Mouse (Mus musculus) right cerebral cortex, postnatal 14 days (tissue): ENCODE measurements around the gene Crim1.

Experiments
- DNase-seq: peaks from one replicate; pipeline ENCODE4 v3.0.0; 2022

The Crim1 gene

DNA sequence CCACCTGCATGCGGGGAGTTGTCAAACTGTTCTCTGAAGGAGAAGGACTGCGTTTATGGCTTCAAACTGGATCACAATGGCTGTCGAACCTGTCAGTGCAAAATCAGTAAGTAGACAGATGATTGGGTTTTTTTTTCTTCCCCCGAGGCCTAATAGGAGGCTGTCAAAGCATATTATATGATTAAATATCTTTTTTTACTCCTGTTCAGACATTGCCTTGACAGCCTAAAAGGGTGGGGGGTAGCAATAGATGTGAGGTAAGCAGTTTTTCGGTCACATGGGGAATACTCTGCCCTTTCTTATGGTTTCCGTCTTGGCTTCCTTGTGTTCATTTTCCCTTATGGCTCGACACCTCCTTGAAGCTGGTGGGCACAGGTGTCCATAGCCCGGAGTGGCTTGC is 135.2 kb downstream of the Crim1 start:
- DNase-seq = no peak

DNA sequence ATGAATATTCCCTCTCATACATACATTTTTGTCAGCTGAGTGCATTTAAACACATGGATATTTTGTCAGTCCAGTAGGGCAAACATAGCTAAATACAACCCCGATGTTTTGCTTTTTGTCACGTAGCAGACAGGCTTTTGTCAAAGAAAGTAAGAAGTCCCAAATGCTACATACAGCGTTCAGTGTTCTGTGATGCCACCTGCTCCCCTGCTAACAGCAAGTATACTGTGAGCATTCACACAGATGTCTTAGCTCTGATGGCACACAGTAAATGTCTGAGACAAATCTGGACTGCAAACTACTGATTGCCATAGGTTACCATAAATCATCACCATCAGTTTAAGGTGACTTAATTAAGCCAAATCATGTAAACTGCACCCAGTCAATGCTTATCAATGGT is 143.6 kb downstream of the Crim1 start:
- no peak for DNase-seq

DNA sequence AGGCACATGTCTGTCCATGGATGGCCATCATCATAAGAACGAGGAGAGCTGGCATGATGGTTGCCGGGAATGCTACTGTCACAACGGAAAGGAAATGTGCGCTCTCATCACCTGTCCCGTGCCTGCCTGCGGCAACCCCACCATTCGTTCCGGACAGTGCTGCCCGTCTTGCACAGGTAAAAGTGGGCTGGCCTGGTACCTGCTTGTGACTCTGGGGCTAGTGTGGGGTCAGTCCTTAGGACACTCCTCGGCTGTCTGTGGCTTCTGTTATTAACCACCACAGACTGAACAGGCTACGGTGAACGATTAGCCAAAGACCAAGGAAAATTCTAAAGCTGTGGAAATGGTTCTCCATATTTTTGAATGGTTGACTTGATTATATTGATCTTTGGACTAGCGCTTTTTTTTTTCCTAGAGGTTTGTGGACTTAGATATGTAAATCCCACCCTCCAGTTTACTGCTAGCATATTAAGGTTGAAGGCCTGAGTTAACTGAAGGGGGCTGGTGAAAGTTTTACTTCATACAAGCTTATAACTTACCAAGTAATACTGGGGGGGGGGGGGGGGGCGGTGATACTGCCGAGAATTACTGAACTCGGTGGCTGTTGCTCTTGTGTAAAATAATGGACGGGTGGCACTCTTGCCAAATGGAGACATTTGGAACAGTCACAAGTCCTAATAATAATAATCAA is 147.2 kb downstream of the Crim1 start:
- DNase-seq = no peak

DNA sequence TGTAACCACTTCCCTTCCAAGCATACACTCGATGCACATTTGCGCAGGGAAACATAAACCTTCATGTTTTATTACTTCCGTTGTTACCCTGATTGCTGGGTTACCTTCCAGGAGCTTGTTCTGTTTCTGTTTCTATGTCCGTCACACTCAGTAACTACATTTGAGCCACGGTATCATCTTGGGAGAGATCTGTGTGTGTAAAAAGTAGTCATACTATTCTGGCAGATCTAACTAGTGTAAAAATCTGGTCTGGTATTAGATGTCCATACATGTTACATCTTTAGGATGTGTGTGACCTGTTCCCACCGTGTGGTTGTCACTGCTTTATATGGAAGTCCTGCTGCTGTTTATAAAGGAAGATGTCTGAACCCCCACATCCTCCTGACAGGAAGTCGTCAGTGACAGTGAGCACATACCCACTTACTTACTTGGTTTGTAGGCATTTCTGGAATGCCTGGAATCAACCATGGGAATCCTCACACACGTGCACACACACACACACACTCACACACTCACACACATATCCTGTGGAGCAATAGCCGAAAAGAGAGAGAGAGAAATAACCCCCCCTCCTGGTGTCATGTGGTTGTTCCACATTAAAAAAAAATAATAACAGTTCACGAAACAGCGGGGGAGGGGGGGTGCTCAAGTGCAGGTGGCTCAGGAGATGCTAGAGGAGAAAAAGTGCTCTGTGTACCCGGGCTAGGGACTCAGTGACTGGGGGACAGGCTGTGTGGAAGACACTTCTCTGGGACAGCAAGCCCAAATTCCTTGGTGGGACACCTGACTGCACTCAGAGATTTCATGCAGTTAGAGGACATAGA is 151.8 kb downstream of the Crim1 start:
- DNase-seq = no peak

DNA sequence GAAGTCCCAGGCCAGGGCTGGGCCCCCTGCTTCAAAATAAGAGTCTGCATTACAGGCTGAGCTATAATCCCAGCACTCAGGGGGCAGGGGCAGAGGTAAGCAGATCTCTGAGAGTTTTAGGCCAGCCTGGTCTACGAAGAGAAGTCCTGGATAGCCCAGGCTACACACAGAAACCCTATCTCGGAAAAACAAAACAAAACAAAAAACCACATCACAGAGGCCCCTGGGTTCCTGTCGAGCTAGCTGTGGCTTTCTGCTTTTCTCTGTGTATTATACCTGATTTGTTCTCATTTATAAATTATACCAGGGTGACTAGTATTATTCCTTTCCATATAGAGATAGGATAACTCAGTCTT is 152.4 kb downstream of the Crim1 start:
- no peak for DNase-seq

DNA sequence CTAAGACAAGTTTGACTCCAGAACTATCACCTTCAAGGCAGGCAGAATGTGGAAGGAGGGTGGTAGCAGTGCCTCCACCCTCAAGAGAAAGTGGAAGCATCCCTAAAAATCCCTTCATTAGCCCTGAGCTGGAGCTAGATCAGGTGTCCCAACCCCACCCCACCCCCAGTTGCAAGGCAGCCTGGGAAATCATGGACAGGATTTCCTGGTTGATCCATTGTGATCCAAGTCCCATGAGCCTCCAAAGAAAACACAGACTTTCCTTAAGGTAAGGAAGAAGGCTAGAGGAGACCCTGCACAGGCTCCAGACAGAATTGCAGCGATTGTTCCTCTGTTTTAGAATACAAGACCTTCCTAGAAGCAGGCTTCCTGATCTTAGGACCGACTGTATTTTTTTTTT is 154.4 kb downstream of the Crim1 start:
- no peak for DNase-seq

DNA sequence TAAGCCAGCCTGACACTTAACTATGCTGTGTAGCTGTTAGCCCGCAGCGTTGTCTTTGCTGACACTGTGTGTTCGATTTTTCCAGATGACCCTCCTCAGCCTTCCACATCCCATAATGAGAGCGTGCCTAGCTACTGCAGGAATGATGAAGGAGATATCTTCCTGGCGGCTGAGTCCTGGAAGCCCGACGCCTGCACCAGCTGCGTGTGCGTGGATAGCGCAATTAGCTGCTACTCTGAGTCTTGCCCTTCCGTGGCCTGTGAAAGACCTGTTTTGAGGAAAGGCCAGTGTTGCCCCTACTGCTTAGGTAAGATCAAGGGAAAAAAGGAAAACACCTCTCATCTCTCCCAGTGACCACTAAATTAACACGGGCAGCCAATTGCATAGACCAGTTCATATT is 154.8 kb downstream of the Crim1 start:
- no peak for DNase-seq

DNA sequence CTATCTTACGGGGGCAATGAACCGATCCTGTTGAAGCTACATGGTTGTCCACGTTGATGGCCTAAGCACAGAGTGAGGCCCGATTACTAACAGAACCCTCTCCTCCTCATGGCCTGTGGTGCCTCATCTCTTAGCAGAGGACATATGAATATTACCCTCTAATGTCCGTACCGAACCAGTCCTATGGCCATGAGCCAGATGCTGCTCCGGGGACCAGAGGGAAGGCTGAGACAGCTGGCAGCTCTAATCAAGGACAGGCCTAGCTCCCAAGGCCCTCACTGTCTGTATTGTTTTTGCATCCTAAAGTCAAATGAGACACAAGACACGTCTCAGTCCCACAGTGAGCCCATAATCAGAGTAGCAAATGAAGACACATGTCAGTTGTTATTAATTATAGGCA is 155.6 kb downstream of the Crim1 start:
- no peak for DNase-seq

DNA sequence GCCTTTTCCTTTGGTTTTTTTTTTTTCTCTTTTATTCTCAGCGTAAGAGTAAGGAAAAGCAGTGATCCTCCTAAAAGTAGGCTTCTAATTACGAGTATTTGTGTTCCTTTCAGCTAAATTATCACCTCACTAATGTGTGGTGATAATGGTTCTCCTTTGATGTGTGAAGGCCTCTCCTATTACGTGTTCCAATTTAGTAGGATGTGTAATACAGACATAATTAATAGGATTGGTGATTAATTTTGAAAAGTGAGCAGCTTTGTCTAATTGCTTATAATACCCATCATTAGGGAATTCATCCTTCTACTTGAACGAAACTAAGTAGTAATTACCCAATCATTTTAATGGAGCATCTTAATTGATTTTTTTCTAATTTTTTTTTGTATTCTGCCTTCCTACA is 157.7 kb downstream of the Crim1 start:
- no peak for DNase-seq

DNA sequence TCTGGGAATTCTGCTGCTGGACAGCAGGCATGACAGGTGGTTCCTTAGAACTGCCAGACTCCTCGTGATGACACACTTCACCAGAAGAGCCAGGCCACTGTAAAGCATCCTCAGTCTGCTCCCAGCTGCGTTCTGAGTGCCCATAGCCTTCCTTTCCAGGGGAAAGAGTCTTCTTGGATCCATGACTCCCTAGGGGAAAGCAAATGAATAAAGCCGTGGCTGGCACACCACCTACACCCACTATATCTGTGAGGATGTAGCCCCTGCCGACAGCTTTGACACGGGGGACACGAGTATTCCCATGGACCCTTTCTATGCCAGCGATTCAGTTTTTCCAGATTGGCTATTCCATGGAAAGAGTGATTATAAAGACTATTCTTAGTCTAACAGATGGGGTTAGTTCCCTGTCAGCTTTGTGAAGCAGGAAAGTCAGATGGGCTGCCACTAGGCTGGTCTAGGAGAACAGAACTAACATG is 158.2 kb downstream of the Crim1 start:
- DNase-seq = no peak

DNA sequence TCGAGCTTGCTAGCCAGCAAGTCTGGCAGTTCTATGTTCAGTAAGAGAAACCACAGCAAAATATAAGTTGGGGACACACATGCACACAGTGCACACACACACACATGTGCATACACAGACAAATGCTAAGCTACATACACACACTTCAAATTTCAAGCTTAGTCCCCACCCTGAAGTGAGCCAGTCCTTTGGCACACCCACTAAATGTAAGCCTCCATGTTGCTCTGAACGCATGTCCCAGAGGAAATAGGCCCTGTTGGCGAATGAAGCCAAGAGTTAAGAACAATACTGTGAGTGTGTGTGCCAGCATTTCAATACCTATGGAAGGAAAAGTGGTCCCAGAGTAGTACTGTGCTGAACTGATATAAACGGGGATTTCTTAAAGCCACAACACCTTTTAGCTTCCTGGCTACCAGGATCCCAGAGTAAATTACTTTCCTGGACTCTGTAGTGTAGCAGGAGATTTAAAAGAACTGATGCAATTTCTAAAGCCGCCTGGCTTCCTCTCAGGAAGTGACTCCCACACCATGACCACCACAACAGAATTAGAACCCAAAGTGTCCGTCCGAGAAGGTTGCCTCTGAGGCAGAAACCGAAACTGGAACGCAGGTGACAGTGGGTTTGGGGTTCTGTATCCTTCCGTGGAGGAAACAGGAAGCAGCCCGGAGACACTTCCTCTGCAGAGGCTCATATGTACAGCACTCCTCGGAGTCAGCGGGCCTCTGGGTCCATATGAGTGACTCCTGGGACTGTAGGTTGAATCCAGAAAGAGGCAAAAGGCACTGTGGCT is 162.1 kb downstream of the Crim1 start:
- no peak for DNase-seq

DNA sequence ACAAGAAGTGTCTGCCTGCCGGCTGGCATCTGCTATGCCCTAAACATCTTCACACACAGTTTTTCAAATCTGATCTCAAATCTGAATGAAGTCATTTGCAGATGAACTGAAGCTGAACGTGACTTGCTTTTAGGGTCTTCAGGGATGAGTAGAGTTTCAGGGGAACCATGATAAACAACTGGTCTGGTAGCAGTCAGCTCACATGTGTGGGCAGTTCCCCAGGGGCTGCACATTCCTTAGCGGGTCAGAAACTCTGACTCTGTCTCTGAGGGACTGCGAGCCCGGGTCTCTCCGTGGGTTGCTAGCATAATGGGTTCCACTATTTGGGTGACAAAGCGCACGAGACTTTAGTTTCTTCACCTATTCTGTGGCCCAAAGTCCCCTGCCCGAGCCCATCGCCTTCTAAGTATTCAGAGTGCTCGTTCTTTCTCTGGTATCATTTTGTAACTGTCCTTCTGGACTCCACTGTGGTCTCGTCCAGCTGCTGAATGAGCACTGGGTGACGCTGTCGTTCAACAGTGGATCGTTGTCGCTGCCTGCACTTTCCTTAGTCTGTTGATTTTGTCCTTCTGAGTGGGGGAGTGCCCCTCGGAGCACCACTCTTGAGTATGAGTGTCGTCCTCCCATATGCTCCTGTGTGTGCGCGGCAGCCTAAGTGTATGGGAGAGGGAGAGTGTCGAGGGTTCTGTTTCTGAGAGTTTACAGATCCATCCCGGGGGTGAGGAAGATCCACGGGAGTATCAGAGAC is 164.7 kb downstream of the Crim1 start:
- DNase-seq = no peak

DNA sequence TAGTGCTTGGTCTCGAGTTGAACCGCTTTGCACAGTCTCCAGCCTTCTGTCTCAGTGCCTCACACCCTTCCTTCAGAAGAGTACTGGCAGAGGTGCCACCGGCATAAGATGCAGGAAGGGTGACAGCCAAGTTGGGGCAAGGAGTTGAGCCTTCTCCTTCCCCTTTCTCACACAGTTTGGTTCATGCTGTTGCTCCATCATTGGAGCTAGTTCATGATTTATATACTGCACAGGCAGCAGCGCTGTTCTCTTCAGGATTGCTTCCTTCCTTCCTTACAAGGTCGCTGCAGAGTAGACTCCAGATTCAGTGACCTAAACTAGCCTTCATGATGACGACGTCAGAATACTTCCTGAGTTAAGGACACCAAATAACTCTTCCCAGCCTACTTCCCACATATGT is 166.0 kb downstream of the Crim1 start:
- no peak for DNase-seq

DNA sequence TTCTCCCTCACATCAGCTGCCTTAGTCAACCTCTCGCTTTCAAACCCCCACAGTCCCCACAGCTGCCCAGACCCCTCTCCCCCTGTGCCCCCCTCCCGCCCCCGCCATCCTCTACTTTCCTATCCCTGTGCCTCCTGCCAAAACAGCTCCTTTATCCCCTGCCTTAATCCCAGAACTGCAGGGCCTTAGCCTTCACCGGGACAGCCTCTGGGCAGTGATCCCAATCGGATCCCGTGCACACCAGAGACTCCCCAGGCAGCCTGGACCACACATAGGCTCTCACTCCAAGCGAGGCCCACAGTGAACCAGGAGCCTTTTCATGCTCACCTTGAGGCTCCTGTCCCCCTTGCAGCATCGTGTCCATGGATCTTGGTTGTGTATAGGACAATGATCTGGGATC is 168.4 kb downstream of the Crim1 start:
- DNase-seq = no peak

DNA sequence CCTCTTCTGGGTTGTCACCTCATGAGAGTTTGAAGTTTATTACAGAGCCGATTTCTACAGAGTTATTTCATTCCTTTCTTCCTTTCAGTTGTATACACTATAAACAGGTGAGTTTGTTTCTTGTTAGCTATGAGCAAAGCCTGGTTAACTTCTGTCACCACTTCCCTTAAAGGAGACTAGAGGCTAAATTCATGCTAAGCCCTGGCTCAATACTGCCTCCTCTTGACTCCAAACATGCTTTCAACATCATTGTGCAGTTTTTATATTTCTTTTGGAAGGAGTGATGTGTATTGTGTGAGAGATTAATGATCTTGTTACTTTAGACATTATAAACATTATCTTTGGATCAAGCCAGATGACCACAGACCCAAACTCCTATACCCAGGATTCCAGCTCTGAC is 170.4 kb downstream of the Crim1 start:
- no peak for DNase-seq

DNA sequence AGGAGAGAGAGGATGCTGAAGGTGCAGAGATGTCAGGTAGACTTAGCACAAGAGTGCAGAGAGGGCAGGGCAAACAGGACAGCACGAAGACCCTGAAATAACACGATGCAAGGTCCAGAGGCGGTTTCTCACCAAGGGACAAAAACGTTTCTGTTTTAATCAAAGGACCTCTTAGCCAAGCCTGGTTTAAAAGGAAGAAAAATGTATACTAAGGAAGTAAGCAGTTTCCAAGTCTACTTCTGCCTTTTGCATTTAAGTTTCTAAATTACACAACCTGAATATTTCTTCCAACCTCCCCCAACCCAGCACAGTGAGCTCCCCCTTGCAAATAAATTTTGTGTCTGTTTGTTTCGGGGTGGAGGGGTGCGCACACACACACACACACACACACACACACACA is 173.1 kb downstream of the Crim1 start:
- no peak for DNase-seq

DNA sequence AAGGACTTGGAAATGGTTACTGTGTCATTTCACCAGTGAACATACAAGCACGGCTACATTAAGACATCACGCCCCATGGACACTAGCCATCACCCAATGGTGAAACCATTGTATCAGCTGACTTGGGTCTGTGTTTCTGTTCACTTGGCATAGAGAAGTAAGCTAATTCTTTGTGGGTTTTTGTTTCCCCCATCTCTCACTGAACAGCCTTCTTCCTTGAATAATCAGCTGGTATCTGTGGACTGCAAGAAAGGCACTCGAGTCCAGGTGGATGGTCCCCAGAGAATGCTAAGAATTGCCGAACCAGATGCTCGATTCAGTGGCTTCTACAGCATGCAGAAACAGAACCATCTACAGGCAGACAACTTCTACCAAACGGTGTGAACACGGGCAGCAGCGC is 173.8 kb downstream of the Crim1 start:
- DNase-seq = no peak

DNA sequence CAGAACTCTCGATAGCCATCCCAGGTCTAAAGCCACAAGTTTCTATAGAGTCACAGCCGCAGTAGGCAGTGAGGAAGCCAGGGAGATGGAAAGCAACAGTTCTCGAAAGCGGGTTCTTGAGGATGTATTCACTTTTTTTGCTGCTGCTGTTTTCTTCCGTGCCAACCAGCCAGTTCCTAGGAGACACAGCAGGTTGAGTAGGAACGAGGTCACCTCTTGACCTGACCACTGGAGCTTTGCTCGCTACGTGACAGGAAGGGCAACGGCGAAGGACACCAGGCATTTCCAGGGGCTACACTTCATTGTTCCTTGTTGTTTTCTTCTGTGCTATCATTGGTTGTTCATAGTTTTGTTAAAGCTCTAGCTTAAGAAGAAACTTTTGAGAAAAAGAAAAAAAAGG is 174.7 kb downstream of the Crim1 start:
- DNase-seq = no peak

DNA sequence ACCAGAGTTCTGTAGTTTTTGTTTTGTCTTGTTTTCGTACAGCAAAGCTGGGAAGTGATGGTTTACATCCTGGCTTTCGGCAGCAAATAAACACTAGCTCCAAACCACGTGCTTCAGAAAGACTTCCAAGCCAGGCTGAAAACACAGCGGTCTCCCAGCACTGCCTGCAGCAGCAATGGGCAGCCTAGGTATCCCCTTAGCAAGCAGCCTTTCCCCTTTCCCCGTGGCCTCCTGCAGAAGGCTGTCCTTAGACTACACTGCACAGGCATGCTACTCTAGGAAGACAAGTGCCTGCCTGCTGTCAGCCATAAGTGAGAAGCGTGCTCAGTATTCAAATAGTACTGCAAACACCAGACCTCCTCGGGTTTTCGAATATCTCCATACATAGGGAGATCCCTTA is 176.5 kb downstream of the Crim1 start:
- DNase-seq = no peak

DNA sequence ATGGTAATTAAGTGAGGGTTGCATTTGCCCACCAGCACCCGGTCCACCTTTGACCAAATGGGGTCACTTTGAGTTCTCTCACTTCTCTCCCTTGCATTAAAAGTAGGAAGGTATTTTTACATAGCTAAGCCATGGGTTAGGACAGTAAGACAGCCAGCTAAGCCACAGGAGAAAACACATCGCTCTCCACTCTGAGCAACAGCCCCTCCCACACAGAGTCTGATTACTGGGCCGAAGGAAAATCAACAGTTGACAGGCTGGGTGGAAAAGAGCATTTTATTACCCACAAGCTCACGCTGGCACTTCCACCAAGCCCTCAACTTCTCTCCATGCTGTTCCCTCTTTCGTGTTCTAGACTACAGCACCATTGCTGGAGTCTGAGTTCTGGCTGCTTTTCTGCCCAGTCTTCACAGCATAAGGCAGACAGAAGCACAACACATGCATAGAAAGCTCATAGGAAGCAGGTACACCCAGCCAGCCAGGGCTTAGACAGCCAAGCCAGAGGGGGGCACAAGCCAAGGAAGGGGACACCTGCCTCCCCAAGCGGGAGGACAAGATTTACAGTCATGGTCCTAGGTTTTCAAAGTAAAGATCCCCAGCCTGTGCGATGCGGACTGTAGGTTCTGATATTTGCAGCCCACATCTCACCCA is 179.2 kb downstream of the Crim1 start:
- DNase-seq = no peak

DNA sequence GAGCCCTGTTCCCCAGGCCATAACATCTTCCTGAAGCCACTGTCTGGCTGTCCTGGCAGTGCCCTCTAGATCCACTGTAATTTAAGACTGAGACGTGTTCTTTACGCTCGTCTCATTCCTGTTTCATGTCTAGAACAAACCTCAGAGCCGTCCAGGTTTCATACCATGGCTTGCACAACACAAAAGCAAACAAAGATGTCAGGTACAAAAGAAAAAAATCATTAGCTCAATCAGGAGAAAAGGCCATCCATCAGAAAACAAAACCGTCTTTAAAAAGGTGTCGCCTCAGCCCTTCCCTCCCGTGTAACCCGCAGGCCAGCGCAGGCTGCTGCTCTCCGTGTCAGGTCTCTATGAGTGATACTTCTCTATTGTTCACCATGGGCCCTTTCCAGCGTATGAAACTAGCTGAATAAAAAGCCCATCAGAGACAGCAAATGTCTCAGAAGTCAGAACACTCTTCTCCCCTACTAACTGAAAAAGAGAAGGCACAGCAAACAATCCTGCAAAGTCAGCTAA is 179.7 kb downstream of the Crim1 start:
- DNase-seq = no peak

DNA sequence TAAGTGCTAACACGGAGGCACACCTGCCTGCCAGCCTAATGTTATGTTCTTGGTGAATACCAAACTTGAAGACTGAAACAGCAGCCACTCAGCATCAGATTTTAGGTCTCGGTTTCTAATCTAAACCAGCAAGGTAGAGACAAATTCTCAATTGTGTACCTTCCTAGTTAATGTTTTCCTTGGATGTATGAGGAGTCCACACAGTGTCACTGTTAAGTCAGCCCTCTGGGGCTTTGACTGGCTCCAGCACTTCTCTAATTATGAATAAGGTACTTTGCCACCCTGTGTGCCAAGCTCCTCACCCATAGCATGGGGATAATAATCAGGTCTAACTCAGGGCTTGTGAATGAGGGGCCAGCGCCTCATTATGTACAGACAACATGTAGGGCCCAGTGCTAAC is 182.3 kb downstream of the Crim1 start:
- DNase-seq = no peak
